Mouse (Mus musculus) testis, adult 2 months (tissue): ENCODE results near the gene Togaram2. TPM values are rescaled to one million over a fixed set of nuclear protein-coding genes. Genes with fewer than 3 reads are reported as not detected.
"Not testable (repeated sequence)": the region's sequence is repeated elsewhere in the genome, so short reads cannot be mapped to it uniquely, and the experiment has no call there.

Experiments used
- H3K27ac ChIP-seq: fragments of 200-500 bp; 2 replicates; pipeline ENCODE4 v1.5.1; 2012; ENCODE audit warnings: low read depth, low read length; ENCODE audit not compliant: control insufficient read depth, insufficient read depth
- H3K27me3 ChIP-seq: fragments of 200-500 bp; 2 replicates; pipeline ENCODE4 v1.6.1; 2012; ENCODE audit warnings: mild to moderate bottlenecking, low read length, moderate library complexity; ENCODE audit not compliant: control insufficient read depth, insufficient read depth
- H3K36me3 ChIP-seq: fragments of 200-500 bp; 2 replicates; pipeline ENCODE4 v1.6.1; 2012; ENCODE audit warnings: mild to moderate bottlenecking, low read length; ENCODE audit not compliant: control insufficient read depth, insufficient read depth
- H3K4me1 ChIP-seq: fragments of 200-500 bp; 2 replicates; pipeline ENCODE4 v1.6.1; 2012; ENCODE audit warnings: low read length; ENCODE audit not compliant: control insufficient read depth, insufficient read depth
- H3K4me3 ChIP-seq: fragments of 200-500 bp; 2 replicates; pipeline ENCODE4 v1.5.1; 2012; ENCODE audit warnings: low read depth, mild to moderate bottlenecking, low read length, moderate library complexity, mixed read lengths; ENCODE audit not compliant: control insufficient read depth
- CTCF ChIP-seq: fragments of 200-500 bp; IDR thresholded peaks from 2 replicates; pipeline ENCODE4 v1.5.1; 2012; ENCODE audit warnings: low read depth, mild to moderate bottlenecking, inconsistent platforms, low read length, moderate library complexity; ENCODE audit not compliant: control insufficient read depth, insufficient read depth, insufficient replicate concordance
- POLR2A ChIP-seq: fragments of 200-500 bp; IDR thresholded peaks from 2 replicates; pipeline ENCODE4 v1.6.1; 2012; ENCODE audit warnings: low read depth, mild to moderate bottlenecking, inconsistent platforms, low read length, moderate library complexity; ENCODE audit not compliant: control insufficient read depth
- polyA plus RNA-seq: library from polyadenylated mRNA; depleted of rRNA; stranded (reverse); fragments of >200 nt; gene quantifications from 2 replicates; pipeline ENCODE4 v1.2.3, GENCODE M21; 2012; rRNA removed

The Togaram2 gene
- 1.7 TPM in 2 replicates for polyA plus RNA-seq

GRCm38 (mm10) chr17:71673092-71673491 lies at the start of gene Togaram2:
Gene Togaram2, plus strand, starts transcription at chr17:71673261.
- no peak within 1 kb of the TSS for H3K4me3 ChIP-seq
- H3K4me1 ChIP-seq: peaks cover 4% of the 10 kb centered on the region; the same call in 1 of the 2 replicates
- H3K27me3 ChIP-seq: no peaks in the 10 kb centered on the region
- TF ChIP-seq POLR2A (no peak), CTCF (no peak)
- no peaks in the 10 kb centered on the region for H3K36me3 ChIP-seq
- no peak within 1 kb of the TSS for H3K27ac ChIP-seq

- no peak for TF ChIP-seq CTCF
- TF ChIP-seq POLR2A: no peak
- H3K4me1 ChIP-seq: no peaks in the 10 kb centered on the region
- peaks cover 1% of the 10 kb centered on the region for H3K36me3 ChIP-seq
- no peak overlapping the region for H3K4me3 ChIP-seq
- H3K27me3 ChIP-seq: no peaks in the 10 kb centered on the region
- no peak overlapping the region for H3K27ac ChIP-seq
These were observed 41.3 kb upstream of the Togaram2 start for GRCm38 (mm10) chr17:71631806-71632205.

GRCm38 (mm10) chr17:71633350-71633749 lies 39.7 kb upstream of the Togaram2 start:
- H3K36me3 ChIP-seq: no peaks in the 10 kb centered on the region; the same call in none of the 2 replicates
- H3K27me3 ChIP-seq: no peaks in the 10 kb centered on the region
- H3K27ac ChIP-seq: no peak overlapping the region
- H3K4me3 ChIP-seq: no peak overlapping the region
- TF ChIP-seq POLR2A (no peak), CTCF (no peak)
- H3K4me1 ChIP-seq: no peaks in the 10 kb centered on the region

GRCm38 (mm10) chr17:71636786-71637185 lies 36.3 kb upstream of the Togaram2 start:
- H3K4me1 ChIP-seq: no peaks in the 10 kb centered on the region
- H3K36me3 ChIP-seq: no peaks in the 10 kb centered on the region; the same call in none of the 2 replicates

GRCm38 (mm10) chr17:71637750-71638265 lies 35.3 kb upstream of the Togaram2 start:
- no peaks in the 10 kb centered on the region for H3K4me1 ChIP-seq
- TF ChIP-seq POLR2A (no peak), CTCF (no peak)
- H3K27me3 ChIP-seq: no peaks in the 10 kb centered on the region
- no peak overlapping the region for H3K27ac ChIP-seq
- H3K4me3 ChIP-seq: no peak overlapping the region
- H3K36me3 ChIP-seq: no peaks in the 10 kb centered on the region; the same call in none of the 2 replicates

More at GRCm38 (mm10) chr17:71636786-71637185, 36.3 kb upstream of the Togaram2 start:
- H3K27ac ChIP-seq: no peak overlapping the region
- no peak overlapping the region for H3K4me3 ChIP-seq
- H3K27me3 ChIP-seq: no peaks in the 10 kb centered on the region
- TF ChIP-seq POLR2A: no peak
- no peak for TF ChIP-seq CTCF

- H3K36me3 ChIP-seq, H3K27ac ChIP-seq, H3K4me1 ChIP-seq, H3K4me3 ChIP-seq, H3K27me3 ChIP-seq: not testable (repeated sequence)
These were observed 34.0 kb upstream of the Togaram2 start for GRCm38 (mm10) chr17:71639056-71639455.

GRCm38 (mm10) chr17:71640421-71641085 lies 32.5 kb upstream of the Togaram2 start:
- Histone ChIP-seq H3K4me1 (no peaks in the 10 kb centered on the region), H3K4me3 (no peak overlapping the region), H3K27me3 (no peaks in the 10 kb centered on the region), H3K27ac (no peak overlapping the region), H3K36me3 (peaks cover 1% of the 10 kb centered on the region; the same call in 1 of the 2 replicates)
- TF ChIP-seq CTCF (no peak), POLR2A (no peak)
